Mouse (Mus musculus) heart, adult 2 months (tissue): ENCODE data around the gene Pak4.

Experiments
- EP300 ChIP-seq: fragments of 200-500 bp; IDR thresholded peaks from 2 replicates; pipeline ENCODE4 v1.6.1; 2011; ENCODE audit warnings: low read depth, low read length, control low read depth; ENCODE audit not compliant: insufficient read depth
- POLR2A ChIP-seq: fragments of 200-500 bp; IDR thresholded peaks from 2 replicates; pipeline ENCODE4 v1.6.1; 2011; ENCODE audit warnings: mild to moderate bottlenecking, low read depth, low read length, control low read depth; ENCODE audit not compliant: insufficient read depth

GRCm38 (mm10) chr7:28598951-28599350 is 966 bp upstream of the Pak4 start:
- TF ChIP-seq EP300 (no peak), POLR2A (no peak)
